Mouse (Mus musculus) intestine, postnatal 0 days (tissue): ENCODE measurements around the gene Cep350. TPM values are rescaled to one million over a fixed set of nuclear protein-coding genes. Genes with fewer than 3 reads are reported as not detected.

ENCODE experiments used
- ATAC-seq: fragments of 200-750 bp; cut with Nextera tagmentation; 2 replicates; pipeline ENCODE4 v1.8.0; 2017; ENCODE audit warnings: mild to moderate bottlenecking, moderate TSS enrichment, moderate library complexity
- H3K27ac ChIP-seq: fragments of 300-500 bp; sonication (generic); 2 replicates; pipeline ENCODE4 v1.5.1; 2014; ENCODE audit warnings: mild to moderate bottlenecking, low read depth, low read length, moderate library complexity
- H3K27me3 ChIP-seq: fragments of 300-500 bp; sonication (generic); replicated peaks from 2 replicates; pipeline ENCODE4 v1.6.1; 2014; ENCODE audit warnings: low read length, mixed read lengths; ENCODE audit not compliant: control insufficient read depth, insufficient read depth
- H3K36me3 ChIP-seq: fragments of 300-500 bp; sonication (generic); 2 replicates; pipeline ENCODE4 v1.6.1; 2014; ENCODE audit warnings: mild to moderate bottlenecking, moderate library complexity; ENCODE audit not compliant: control insufficient read depth, insufficient read depth
- H3K4me1 ChIP-seq: fragments of 300-500 bp; sonication (generic); replicated peaks from 2 replicates; pipeline ENCODE4 v1.6.1; 2014; ENCODE audit warnings: antibody characterized with exemption, low read length, mixed read lengths; ENCODE audit not compliant: control insufficient read depth, insufficient read depth
- H3K4me2 ChIP-seq: fragments of 300-500 bp; sonication (generic); replicated peaks from 2 replicates; pipeline ENCODE4 v1.6.1; 2014; ENCODE audit warnings: low read depth, mild to moderate bottlenecking, moderate library complexity
- H3K4me3 ChIP-seq: fragments of 300-500 bp; sonication (generic); 2 replicates; pipeline ENCODE4 v1.5.1; 2014; ENCODE audit warnings: low read depth, low read length
- H3K9ac ChIP-seq: fragments of 300-500 bp; sonication (generic); 2 replicates; pipeline ENCODE4 v1.6.1; 2014; ENCODE audit warnings: mild to moderate bottlenecking, low read depth, low read length
- H3K9me3 ChIP-seq: fragments of 300-500 bp; sonication (generic); 2 replicates; pipeline ENCODE4 v1.6.1; 2016; ENCODE audit warnings: mixed run types; ENCODE audit not compliant: control insufficient read depth
- CTCF ChIP-seq: sonication (generic); IDR thresholded peaks from 2 replicates; pipeline ENCODE4 v1.5.1; 2016; ENCODE audit warnings: low read depth, mild to moderate bottlenecking, control low read depth, antibody characterized with exemption, moderate library complexity
- WGBS: fragments of 180-500 bp; shearing (Covaris S2); extraction: QIAGEN DNeasy Blood & Tissue Kit; methylation state at CpG from one replicate; pipeline ENCODE4 v1.1.7; 2014; 5-methylcytosine and 5-hydroxymethylcytosine counted together
- polyA plus RNA-seq: library from polyadenylated mRNA; unstranded; fragments of >200 nt; fragmentation: Nextera tagmentation; extraction: Ambion mirVana; gene quantifications from 2 replicates; pipeline ENCODE4 v1.2.1, GENCODE M21; 2015

Cep350 gene
- polyA plus RNA-seq, 1 experiment from 2014 or later, result 12.8 TPM

DNA sequence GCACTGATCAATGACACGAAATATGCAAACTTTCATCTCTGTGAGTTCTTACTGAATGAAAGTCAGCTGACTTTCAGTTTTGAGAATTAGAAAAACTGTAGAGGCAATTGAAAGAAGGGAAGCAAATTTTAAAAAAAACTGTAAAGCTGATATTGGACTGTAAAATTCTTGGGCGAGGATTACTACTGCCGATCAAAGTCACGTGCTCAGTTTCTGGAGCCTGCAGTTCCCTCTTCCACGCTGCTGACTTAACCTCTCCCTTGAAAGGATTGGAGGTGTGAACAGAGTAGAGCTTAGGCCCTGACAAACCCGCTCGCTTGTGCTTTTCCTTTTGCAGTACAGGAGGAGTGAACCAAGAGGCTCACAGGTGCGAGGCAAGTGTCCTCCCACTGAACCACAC lies 29.3 kb upstream of the Cep350 start:
- Histone ChIP-seq H3K9me3 (no peaks in the 10 kb centered on the region), H3K4me1 (no peaks in the 10 kb centered on the region), H3K9ac (no peak overlapping the region), H3K4me3 (no peak overlapping the region), H3K27ac (peak overlapping the region; percentile 37; the same call in 1 of the 2 replicates), H3K4me2 (no peak overlapping the region), H3K27me3 (no peaks in the 10 kb centered on the region), H3K36me3 (peaks cover 16% of the 10 kb centered on the region)
- TF ChIP-seq CTCF, result no peak
- peak; percentile 17; the same call in 1 of the 2 replicates for ATAC-seq
- 42% methylated on average over 8 of the region's 8 CpGs for WGBS

DNA sequence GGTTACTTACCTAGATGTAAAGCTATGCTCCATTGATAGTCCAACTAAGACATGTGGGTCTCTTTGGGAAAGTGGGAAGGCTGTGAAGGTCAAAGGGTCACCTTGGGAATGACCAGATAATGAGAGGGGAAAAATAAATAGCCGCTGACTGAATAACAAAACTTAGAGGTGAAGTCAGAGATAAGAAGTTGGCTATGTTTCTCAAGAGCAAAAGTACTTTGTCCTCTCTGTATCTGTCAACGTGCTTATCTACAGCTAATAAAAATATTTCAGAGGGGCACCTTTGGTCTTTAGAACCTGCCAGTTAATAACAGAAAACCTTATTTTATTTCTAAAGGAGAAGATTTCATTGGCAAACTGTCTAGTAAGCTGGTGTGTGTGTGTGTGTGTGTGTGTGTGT lies 22.6 kb upstream of the Cep350 start:
- TF ChIP-seq CTCF, result no peak
- H3K27ac ChIP-seq, result 0 out of 2 replicates have a peak overlapping the region, but pooled peaks have one; percentile 46
- WGBS, result 28% methylated on average over 2 of the region's 2 CpGs
- H3K9ac ChIP-seq, result no peak overlapping the region
- peak; percentile 83 for ATAC-seq
- H3K4me2 ChIP-seq, result no peak overlapping the region
- H3K4me3 ChIP-seq, result no peak overlapping the region
- no peaks in the 10 kb centered on the region for H3K36me3 ChIP-seq
- no peaks in the 10 kb centered on the region for H3K27me3 ChIP-seq
- no peaks in the 10 kb centered on the region for H3K9me3 ChIP-seq
- H3K4me1 ChIP-seq, result peaks cover 3% of the 10 kb centered on the region; the same call in 1 of the 2 replicates

DNA sequence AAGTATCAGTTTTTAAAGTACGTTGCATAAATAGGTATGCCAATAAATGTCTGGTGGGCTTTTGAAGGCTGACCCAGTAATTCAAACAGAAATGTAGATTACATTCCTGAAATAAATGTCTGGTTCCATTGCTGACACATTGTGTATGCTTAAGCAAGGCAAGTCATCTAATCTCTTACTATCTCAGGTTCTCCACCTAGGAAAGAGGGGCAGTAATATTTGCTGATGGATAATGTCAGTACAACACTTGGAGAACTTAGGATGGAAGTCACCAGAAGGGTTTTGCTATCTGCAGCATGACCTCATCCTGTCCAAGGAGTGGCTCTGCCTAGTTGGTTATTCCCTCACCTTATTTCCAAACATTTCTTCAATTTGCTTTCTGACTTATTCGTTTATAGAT lies 21.5 kb upstream of the Cep350 start:
- no peak for ATAC-seq
- 28% methylated on average over 2 of the region's 2 CpGs for WGBS
- Histone ChIP-seq H3K9ac (no peak overlapping the region), H3K4me1 (peaks cover 3% of the 10 kb centered on the region; the same call in 1 of the 2 replicates), H3K36me3 (no peaks in the 10 kb centered on the region), H3K27ac (no peak overlapping the region), H3K27me3 (no peaks in the 10 kb centered on the region), H3K9me3 (no peaks in the 10 kb centered on the region), H3K4me3 (no peak overlapping the region), H3K4me2 (no peak overlapping the region)
- TF ChIP-seq CTCF, result no peak

DNA sequence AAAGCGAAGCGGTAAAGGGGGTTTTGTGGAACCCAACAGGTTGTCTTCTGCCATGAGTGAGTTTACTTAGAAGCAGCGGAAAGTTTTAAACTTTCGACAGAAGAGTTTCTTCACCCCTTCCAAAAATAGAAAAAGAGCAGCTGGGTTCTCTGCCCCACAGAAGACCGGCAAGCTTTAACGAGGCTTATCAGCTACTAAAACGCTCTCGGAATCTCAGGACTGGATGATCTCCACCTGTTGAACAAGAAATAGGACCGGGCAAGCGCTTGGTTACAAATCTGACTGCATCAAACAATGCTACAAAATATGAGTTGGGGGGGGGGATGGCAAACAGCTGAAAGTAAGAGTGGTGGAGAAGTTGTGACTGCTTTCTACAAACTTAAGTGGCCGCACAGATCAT lies 17.3 kb upstream of the Cep350 start:
- Histone ChIP-seq H3K27ac (no peak overlapping the region), H3K4me1 (peaks cover 2% of the 10 kb centered on the region; the same call in 1 of the 2 replicates), H3K36me3 (no peaks in the 10 kb centered on the region), H3K4me3 (no peak overlapping the region), H3K27me3 (no peaks in the 10 kb centered on the region), H3K9me3 (no peaks in the 10 kb centered on the region), H3K4me2 (no peak overlapping the region), H3K9ac (no peak overlapping the region)
- WGBS, result 38% methylated on average over 11 of the region's 11 CpGs
- ATAC-seq, result no peak
- TF ChIP-seq CTCF, result no peak

DNA sequence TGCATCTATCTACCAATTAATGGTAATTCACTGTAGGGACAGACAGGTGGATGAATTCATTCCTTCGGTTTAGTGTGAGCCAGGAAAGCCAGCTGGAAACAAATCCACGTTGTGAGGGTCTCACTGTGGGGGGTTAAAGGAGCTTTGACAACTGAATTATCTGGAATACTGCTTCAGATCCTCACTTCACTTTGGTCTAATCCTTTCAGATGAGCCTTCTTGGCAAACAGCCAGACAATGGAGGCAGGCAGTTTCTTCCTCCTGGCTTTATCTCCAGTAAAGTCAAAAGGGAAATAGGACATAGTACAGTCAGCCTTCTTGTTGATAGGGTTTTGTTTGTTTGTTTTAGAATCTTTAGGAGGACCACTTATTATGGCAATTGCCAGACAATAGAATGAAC lies 16.3 kb upstream of the Cep350 start:
- H3K36me3 ChIP-seq, result no peaks in the 10 kb centered on the region
- TF ChIP-seq CTCF, result no peak
- H3K4me1 ChIP-seq, result no peaks in the 10 kb centered on the region
- 0 out of 2 replicates have a peak, but pooled peaks have one; percentile 43 for ATAC-seq
- no peak overlapping the region for H3K27ac ChIP-seq
- WGBS, result 12% methylated on average over 2 of the region's 2 CpGs
- no peak overlapping the region for H3K4me3 ChIP-seq
- H3K27me3 ChIP-seq, result no peaks in the 10 kb centered on the region
- no peak overlapping the region for H3K4me2 ChIP-seq
- H3K9ac ChIP-seq, result no peak overlapping the region
- no peaks in the 10 kb centered on the region for H3K9me3 ChIP-seq

DNA sequence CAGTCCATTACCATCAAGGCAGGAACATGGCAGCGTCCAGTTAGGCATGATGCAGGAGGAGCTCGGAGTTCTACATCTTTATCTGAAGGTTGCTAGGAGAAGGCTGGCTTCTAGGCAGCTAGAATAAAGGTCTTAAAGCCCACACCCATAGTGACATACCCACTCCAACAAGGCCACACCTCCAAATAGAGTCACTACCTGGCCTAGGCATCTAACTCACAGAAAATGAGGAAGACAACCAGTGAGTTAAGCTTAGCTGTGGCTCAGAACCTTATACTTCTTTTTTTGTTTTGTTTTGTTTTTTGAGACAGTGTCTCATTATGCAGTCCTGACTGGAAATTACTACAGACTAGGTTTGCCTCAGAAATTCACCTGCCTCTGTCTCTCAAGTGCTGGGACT lies 14.6 kb upstream of the Cep350 start:
- Histone ChIP-seq H3K27ac (no peak overlapping the region), H3K27me3 (no peaks in the 10 kb centered on the region), H3K4me2 (no peak overlapping the region), H3K9ac (no peak overlapping the region), H3K4me3 (no peak overlapping the region), H3K9me3 (no peaks in the 10 kb centered on the region), H3K4me1 (no peaks in the 10 kb centered on the region), H3K36me3 (no peaks in the 10 kb centered on the region)
- TF ChIP-seq CTCF, result no peak
- 56% methylated on average over 2 of the region's 2 CpGs for WGBS
- ATAC-seq, result no peak

DNA sequence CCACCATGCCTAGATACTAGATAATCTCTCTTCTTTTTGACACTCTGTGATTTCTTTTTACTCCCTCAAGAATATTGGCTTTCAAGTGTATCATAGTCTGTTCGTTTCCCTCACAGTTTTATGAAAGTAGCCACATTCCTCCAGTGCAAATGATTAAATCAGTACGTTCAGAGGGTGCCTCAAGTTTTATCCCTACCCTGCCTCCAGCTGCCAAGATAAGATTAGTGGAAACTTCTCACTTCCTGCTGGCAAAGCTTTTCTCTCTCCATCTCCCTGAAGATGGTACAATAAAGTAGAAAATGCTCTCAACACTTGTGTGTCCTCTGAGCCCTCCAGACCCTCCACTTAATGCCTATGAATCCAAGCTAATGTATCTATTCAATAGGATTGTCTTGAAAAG lies 1.9 kb upstream of the Cep350 start:
- H3K36me3 ChIP-seq, result no peaks in the 10 kb centered on the region

More for the DNA sequence above, 1.9 kb upstream of the Cep350 start:
- no peaks in the 10 kb centered on the region for H3K9me3 ChIP-seq
- H3K4me1 ChIP-seq, result 0 out of 2 replicates have a peak, but pooled peaks cover 2% of the 10 kb centered on the region
- peak overlapping the region; percentile 99; the same call in 1 of the 2 replicates for H3K27ac ChIP-seq
- no peak overlapping the region for H3K4me3 ChIP-seq
- no peak for ATAC-seq
- peak overlapping the region; percentile 77; the same call in 1 of the 2 replicates for H3K4me2 ChIP-seq
- no peak for TF ChIP-seq CTCF
- no peak overlapping the region for H3K9ac ChIP-seq
- WGBS, result 31% methylated on average over 2 of the region's 2 CpGs
- H3K27me3 ChIP-seq, result no peaks in the 10 kb centered on the region
